Mouse (Mus musculus) c-Kit-positive CD71-positive TER-119-positive erythroid progenitor cells, embryonic 14.5 days (primary cell): ENCODE measurements around the gene Usp16.
A peak's percentile ranks its signal among the peaks of the same experiment; 100 is the strongest.

Experiments
- DNase-seq: peaks from one replicate; pipeline ENCODE4 v3.0.0-alpha.2; 2013; ENCODE audit warnings: low spot score

The Usp16 gene

GRCm38 (mm10) chr16:87454419-87455179 is at the start of gene Usp16:
Usp16 (plus strand) TSS chr16:87454703.
- peak; percentile 83 for DNase-seq

DNA sequence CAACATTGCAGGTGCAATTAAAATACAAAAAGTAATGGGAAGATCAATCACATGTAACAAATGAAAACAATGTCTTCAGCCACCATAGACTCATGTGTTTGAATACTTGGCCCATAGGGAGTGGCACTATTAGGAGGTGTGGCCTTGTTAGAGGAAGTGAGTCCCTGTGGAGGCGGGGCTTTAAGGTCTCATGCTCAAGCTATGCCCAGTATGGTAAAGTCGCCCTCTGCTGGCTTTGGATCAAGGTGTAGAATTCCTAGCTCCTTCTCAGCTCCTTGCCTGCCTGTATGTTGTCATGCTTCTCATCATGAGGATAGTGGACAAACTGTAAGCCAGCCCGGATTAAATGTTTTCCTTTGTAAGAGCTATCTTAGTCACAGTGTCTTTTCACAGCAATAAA is 49.5 kb upstream of the Usp16 start:
- peak; percentile 62 for DNase-seq

- no peak for DNase-seq
Observed at GRCm38 (mm10) chr16:87420662-87421061, 33.8 kb upstream of the Usp16 start.

- no peak for DNase-seq
Observed at GRCm38 (mm10) chr16:87427516-87427915, 27.0 kb upstream of the Usp16 start.

GRCm38 (mm10) chr16:87432033-87432814 is 22.3 kb upstream of the Usp16 start, which contains the start of gene Ltn1:
Ltn1 (minus strand) TSS chr16:87432612.
- DNase-seq = peak; percentile 99

DNA sequence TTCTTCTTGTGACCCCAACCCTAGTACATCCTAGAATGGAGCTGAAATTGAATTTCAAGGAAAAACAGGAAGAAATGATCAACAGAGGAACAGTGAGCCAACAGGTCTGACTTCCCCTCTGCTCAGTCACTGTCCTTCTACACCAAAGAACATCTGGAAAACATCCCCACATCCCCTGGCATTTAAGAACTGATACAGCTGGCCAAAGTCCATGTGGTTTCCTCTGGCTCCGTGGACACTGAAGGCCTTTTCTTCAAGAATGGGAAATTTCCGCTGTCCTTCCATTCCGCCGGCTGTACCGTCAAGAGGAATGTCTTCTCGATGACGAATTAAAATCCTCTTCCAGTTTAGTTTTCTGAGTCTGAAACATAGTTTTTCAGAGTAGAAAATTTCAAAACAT is 20.2 kb upstream of the Usp16 start:
- no peak for DNase-seq

DNA sequence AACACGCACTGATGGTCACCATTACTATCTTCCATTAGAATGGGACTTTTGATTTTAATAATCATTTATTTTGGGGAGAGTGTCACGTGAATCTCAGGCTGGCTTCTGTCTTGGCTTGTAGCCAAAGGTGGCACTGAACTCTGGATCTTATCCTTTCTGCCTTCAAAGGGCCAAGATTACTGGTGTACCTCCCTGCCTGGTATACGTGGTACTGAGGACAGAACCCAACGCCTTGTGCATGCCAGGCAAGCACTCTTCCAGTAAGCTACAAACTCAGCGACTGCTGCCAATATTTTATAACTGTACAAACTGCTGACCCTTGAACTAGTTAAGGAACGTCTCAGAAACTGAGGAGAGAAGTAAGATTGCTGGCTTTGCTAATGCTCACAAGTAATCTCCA is 19.6 kb upstream of the Usp16 start:
- no peak for DNase-seq

GRCm38 (mm10) chr16:87435411-87436205 is 18.9 kb upstream of the Usp16 start:
- no peak for DNase-seq

DNA sequence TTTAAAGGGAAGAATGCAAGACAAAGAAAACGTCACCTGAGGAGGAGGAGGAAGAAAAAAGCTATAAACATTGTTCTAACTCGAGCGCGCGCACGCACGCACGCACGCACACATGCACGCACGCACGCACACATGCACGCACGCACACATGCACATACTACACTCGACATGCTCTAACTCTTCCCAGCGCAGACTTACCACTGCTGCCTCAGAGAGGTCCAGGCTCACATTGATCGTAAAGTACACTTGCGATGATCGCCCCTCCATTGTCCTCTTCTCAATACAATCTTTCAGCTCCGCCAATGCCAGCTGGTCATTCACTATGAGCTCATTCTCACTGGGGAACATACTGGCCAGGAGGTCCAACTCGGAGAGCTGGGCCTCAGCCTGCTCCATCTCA is 17.4 kb upstream of the Usp16 start:
- no peak for DNase-seq

DNA sequence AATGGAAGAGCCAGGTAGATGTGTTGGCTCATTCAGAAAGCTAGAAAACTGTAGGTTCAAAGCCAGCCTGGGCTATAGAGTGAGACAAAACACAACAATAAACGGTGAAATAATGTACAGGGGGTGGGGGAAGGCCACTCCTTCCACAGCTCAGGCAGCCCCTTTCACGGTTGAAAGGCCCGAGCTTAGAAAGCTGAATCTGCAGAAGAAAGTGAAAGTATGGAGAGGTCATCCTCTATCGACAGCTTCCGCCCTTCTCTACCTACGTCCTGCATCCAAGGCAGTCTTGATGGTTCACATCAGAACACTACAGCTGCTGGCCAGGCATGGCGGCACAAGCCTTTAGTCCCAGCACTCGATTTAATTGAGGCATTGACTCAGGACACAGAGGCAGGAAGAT is 15.8 kb upstream of the Usp16 start:
- DNase-seq = no peak

DNA sequence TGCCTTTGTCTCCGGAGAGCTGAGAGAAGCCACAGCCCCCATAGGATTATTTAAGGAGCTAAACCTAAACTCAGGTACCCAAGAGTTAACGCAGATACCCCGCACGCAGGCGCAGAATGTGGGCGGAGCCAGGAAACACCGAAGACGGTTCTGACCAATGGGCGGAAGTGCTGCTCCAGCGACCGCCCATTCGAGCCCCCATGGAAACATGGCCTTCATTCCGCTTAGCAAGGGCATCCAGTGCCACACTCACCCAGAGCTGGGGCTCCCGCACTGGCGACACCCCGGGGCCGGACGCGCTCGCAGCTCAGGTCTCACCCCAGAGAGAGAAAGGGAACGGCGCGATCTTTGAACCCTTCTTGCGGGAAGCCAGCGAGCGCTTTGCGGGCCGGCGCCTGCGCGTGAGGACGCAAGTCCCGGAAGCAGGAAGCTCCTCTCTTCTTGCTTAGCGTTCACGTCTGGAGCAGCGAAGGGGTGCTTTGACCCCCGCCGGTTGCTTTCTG is 14.3 kb upstream of the Usp16 start, which contains the start of gene Rwdd2b:
Rwdd2b (minus strand) TSS at position 390 of the 503 bp plus-strand sequence.
- DNase-seq = peak; percentile 94

GRCm38 (mm10) chr16:87441089-87441488 is 13.4 kb upstream of the Usp16 start:
- peak; percentile 39 for DNase-seq

- no peak for DNase-seq
Observed at GRCm38 (mm10) chr16:87442291-87442690, 12.2 kb upstream of the Usp16 start.

DNA sequence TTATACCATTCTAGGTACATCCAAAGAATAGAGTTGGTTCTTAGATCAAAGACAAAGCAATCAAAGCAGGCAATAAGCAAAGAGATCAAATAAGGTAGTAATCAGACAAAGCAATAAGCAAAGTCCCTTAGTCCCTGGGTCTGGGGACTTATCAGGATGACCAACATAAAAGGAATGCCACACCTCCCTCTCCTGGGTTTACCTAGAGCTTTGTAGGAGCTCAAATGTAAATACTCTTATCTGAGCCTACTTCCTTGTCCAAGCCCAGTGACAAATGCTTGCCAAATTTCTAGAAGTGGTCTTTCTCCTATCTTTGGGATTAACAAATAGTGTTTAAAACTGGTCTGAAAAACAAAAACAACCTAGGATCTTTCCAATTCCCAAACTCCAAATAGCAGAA is 11.3 kb upstream of the Usp16 start:
- no peak for DNase-seq

- DNase-seq = no peak
Observed at GRCm38 (mm10) chr16:87444071-87444470, 10.4 kb upstream of the Usp16 start.

DNA sequence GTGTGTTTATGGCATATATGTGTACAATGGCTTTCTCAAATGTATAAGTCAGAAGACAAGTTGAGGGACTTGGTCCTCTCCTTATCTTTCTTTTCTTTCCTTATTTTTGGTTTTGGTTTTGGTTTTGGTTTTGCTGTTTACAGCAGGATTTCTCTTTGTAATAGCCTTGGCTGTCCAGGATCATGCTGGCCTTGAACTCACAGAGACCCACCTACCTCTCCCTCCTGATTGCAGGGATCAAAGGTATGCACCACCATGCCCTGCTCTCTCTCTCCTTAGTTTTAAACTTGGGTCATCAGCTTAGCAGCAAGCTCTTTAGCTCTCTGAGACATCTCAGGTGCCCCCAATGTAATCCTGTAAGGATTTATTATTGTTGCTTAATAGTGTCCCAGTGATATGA is 9.4 kb upstream of the Usp16 start:
- no peak for DNase-seq

GRCm38 (mm10) chr16:87445528-87445927 is 9.0 kb upstream of the Usp16 start:
- no peak for DNase-seq

GRCm38 (mm10) chr16:87453226-87453625 is 1.3 kb upstream of the Usp16 start:
- no peak for DNase-seq

GRCm38 (mm10) chr16:87455180-87455611 is 693 bp downstream of the Usp16 start:
- peak; percentile 34 for DNase-seq

DNA sequence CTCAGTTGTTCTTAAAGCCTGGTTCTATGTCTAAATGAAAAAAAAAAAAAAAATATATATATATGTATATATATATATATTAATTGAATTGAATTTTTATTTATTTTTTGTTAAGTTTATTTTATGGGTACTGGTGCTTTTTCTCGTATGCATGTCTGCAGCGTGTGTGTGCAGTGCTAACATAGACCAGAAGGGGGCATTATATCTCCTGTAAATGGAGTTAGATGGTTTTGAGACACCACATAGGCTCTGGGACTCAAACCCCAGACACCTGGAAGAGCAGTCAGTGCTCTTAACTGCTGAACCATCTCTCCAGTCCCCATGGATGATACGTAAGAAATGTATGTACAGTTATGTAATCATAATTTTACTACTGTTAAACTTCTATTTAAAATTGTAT is 4.2 kb downstream of the Usp16 start:
- DNase-seq = peak; percentile 19

GRCm38 (mm10) chr16:87470579-87470978 is 16.1 kb downstream of the Usp16 start:
- DNase-seq = no peak

DNA sequence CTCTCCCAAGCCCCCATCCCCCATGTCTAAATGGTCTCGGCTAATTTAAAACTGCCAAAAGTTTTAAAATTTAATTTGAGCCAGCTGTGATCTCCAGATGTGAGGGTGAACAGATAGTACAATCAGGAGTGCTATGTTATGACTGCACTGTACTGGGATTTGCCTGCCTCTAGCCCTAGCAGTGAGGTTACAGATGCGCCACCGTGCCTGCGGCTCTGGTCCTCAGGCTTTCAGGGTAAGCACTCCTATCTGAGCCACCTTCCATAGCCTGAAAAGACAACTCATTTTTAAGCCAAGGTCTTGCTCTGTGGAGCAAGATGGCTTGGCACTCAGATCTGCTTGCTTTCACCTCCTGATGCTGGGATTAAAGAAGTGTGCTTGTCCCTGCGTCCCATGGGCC is 29.9 kb downstream of the Usp16 start:
- no peak for DNase-seq
